Comparison of ENCODE assay signal across 27 mouse cellular contexts in genomic region chr4:49102769-49103193, GRCm38 (mm10). TPM values are rescaled to one million over a fixed set of nuclear protein-coding genes. Genes with fewer than 3 reads are reported as not detected.
A peak's percentile ranks its signal among the peaks of the same experiment; 100 is the strongest.
DNase-seq lines count a peak whose midpoint lies in the region; ATAC-seq lines count a peak whose summit lies in the region.
"Had no signal": no experiment of that assay in that cellular context is flagged by ENCODE, and none has a peak within 500 bp of the region (broad histone marks: within the 10 kb centered on the region; RNA-seq: fewer than 3 reads in every experiment).

No protein-coding gene starts in this region.

- no peaks in the 10 kb centered on the region for H3K9me3 ChIP-seq in forebrain, embryonic 13.5 days (replicated peaks)
- H3K9me3 ChIP-seq in forebrain, embryonic 15.5 days, result no peaks in the 10 kb centered on the region
- H3K9me3 ChIP-seq in midbrain, embryonic 12.5 days, result no peaks in the 10 kb centered on the region
- H3K9me3 ChIP-seq in midbrain, embryonic 10.5 days (replicated peaks), result no peaks in the 10 kb centered on the region
- H3K9me3 ChIP-seq in midbrain, embryonic 14.5 days (ENCODE audit: control insufficient read depth, low read length), result no peaks in the 10 kb centered on the region
- H3K9me3 ChIP-seq in neural tube, embryonic 14.5 days (ENCODE audit: control insufficient read depth, low read length), result no peaks in the 10 kb centered on the region
- H3K9me3 ChIP-seq: heart, embryonic 10.5 days; heart, embryonic 15.5 days had no signal

- no peaks in the 10 kb centered on the region for H3K27me3 ChIP-seq in forebrain, embryonic 13.5 days
- H3K27me3 ChIP-seq in forebrain, embryonic 15.5 days, result no peaks in the 10 kb centered on the region
- no peaks in the 10 kb centered on the region for H3K27me3 ChIP-seq in midbrain, embryonic 12.5 days
- H3K27me3 ChIP-seq in midbrain, embryonic 10.5 days (ENCODE audit: low read depth, poor library complexity, severe bottlenecking), result no peaks in the 10 kb centered on the region
- no peaks in the 10 kb centered on the region for H3K27me3 ChIP-seq in midbrain, embryonic 14.5 days (ENCODE audit: control insufficient read depth, insufficient read depth, low read length)
- H3K27me3 ChIP-seq in neural tube, embryonic 14.5 days (ENCODE audit: control insufficient read depth, insufficient read depth, low read length), result no peaks in the 10 kb centered on the region
- H3K27me3 ChIP-seq: heart, embryonic 15.5 days had no signal

- DNase-seq in midbrain, embryonic 10.5 days (ENCODE audit: low spot score), result no peak
- DNase-seq in midbrain, embryonic 14.5 days, result peak; percentile 29
- DNase-seq in adrenal gland, postnatal 25 days, result no peak
- DNase-seq: adrenal gland, postnatal 36 days; cerebellum, adult 18-20 months; cerebellum, postnatal 14 days; gastrocnemius, postnatal 14 days; heart, adult 11 months; kidney, adult 8-10 months; kidney, postnatal 4 days; liver; lung, adult 2 months; lung, postnatal 10 days; thymus, adult 2 months; thymus, postnatal 36 days had no signal

- no peak overlapping the region for H3K9ac ChIP-seq in forebrain, embryonic 13.5 days
- no peak overlapping the region for H3K9ac ChIP-seq in forebrain, embryonic 15.5 days (replicated peaks)
- H3K9ac ChIP-seq in midbrain, embryonic 12.5 days (replicated peaks), result no peak overlapping the region
- no peak overlapping the region for H3K9ac ChIP-seq in midbrain, embryonic 14.5 days (replicated peaks; ENCODE audit: low read length)
- no peak overlapping the region for H3K9ac ChIP-seq in neural tube, embryonic 14.5 days (replicated peaks; ENCODE audit: low read depth, low read length)
- H3K9ac ChIP-seq: heart, embryonic 15.5 days; liver, embryonic 14.5 days had no signal

- no peak overlapping the region for H3K4me3 ChIP-seq in forebrain, embryonic 13.5 days
- no peak overlapping the region for H3K4me3 ChIP-seq in forebrain, embryonic 15.5 days
- H3K4me3 ChIP-seq in midbrain, embryonic 12.5 days, result no peak overlapping the region
- no peak overlapping the region for H3K4me3 ChIP-seq in midbrain, embryonic 10.5 days
- H3K4me3 ChIP-seq in midbrain, embryonic 14.5 days (replicated peaks; ENCODE audit: low read depth, low read length), result no peak overlapping the region
- H3K4me3 ChIP-seq in neural tube, embryonic 14.5 days (ENCODE audit: low read depth, low read length), result no peak overlapping the region
- H3K4me3 ChIP-seq: heart, embryonic 10.5 days; heart, embryonic 15.5 days had no signal

- H3K4me2 ChIP-seq in forebrain, embryonic 13.5 days, result no peak overlapping the region
- H3K4me2 ChIP-seq in forebrain, embryonic 15.5 days (replicated peaks), result no peak overlapping the region
- no peak overlapping the region for H3K4me2 ChIP-seq in midbrain, embryonic 12.5 days (replicated peaks)
- H3K4me2 ChIP-seq in midbrain, embryonic 14.5 days (ENCODE audit: low read length), result no peak overlapping the region
- H3K4me2 ChIP-seq in neural tube, embryonic 14.5 days (ENCODE audit: low read depth, low read length), result no peak overlapping the region
- H3K4me2 ChIP-seq: heart, embryonic 15.5 days had no signal

- no peak for ATAC-seq in forebrain, embryonic 13.5 days
- no peak for ATAC-seq in forebrain, embryonic 15.5 days (replicated peaks)
- peak; percentile 70 for ATAC-seq in midbrain, embryonic 12.5 days (ENCODE audit: low FRiP score, low read depth)
- ATAC-seq in midbrain, embryonic 14.5 days (ENCODE audit: low FRiP score, low TSS enrichment), result 0 out of 2 replicates have a peak, but pooled peaks have one; percentile 27
- ATAC-seq in neural tube, embryonic 14.5 days (ENCODE audit: low read depth), result no peak
- ATAC-seq: CD4-positive, CD25-positive, alpha-beta regulatory T cell, adult 4 months; intestine, embryonic 16.5 days had no signal

- H3K36me3 ChIP-seq in forebrain, embryonic 13.5 days (ENCODE audit: poor library complexity, severe bottlenecking), result no peaks in the 10 kb centered on the region
- no peaks in the 10 kb centered on the region for H3K36me3 ChIP-seq in forebrain, embryonic 15.5 days
- H3K36me3 ChIP-seq in midbrain, embryonic 12.5 days, result no peaks in the 10 kb centered on the region
- H3K36me3 ChIP-seq in midbrain, embryonic 10.5 days, result no peaks in the 10 kb centered on the region
- no peaks in the 10 kb centered on the region for H3K36me3 ChIP-seq in midbrain, embryonic 14.5 days (ENCODE audit: control insufficient read depth, insufficient read depth, low read length)
- no peaks in the 10 kb centered on the region for H3K36me3 ChIP-seq in neural tube, embryonic 14.5 days (ENCODE audit: control insufficient read depth, insufficient read depth, low read length)
- H3K36me3 ChIP-seq: heart, embryonic 10.5 days; heart, embryonic 15.5 days had no signal

- WGBS in forebrain, embryonic 13.5 days, result 67% methylated on average over 4 of the region's 4 CpGs
- WGBS in forebrain, embryonic 15.5 days, result 82% methylated on average over 4 of the region's 4 CpGs
- WGBS in midbrain, embryonic 12.5 days, result 51% methylated on average over 4 of the region's 4 CpGs
- 84% methylated on average over 4 of the region's 4 CpGs for WGBS in midbrain, embryonic 10.5 days
- WGBS in midbrain, embryonic 14.5 days, result 46% methylated on average over 4 of the region's 4 CpGs
- WGBS in neural tube, embryonic 14.5 days, result 35% methylated on average over 4 of the region's 4 CpGs

- H3K4me1 ChIP-seq in forebrain, embryonic 13.5 days, result peaks cover 16% of the 10 kb centered on the region
- H3K4me1 ChIP-seq in forebrain, embryonic 15.5 days, result peaks cover 14% of the 10 kb centered on the region
- H3K4me1 ChIP-seq in midbrain, embryonic 12.5 days, result peaks cover 15% of the 10 kb centered on the region
- H3K4me1 ChIP-seq in midbrain, embryonic 10.5 days, result peaks cover 11% of the 10 kb centered on the region
- peaks cover 14% of the 10 kb centered on the region for H3K4me1 ChIP-seq in midbrain, embryonic 14.5 days (ENCODE audit: control insufficient read depth, insufficient read depth, low read length)
- peaks cover 5% of the 10 kb centered on the region; the same call in 1 of the 2 replicates for H3K4me1 ChIP-seq in neural tube, embryonic 14.5 days (ENCODE audit: control insufficient read depth, insufficient read depth, low read length)
- H3K4me1 ChIP-seq: heart, embryonic 10.5 days; heart, embryonic 15.5 days had no signal

- peak overlapping the region; percentile 57; the same call in 1 of the 2 replicates for H3K27ac ChIP-seq in forebrain, embryonic 13.5 days
- H3K27ac ChIP-seq in forebrain, embryonic 15.5 days (replicated peaks), result no peak overlapping the region
- peak overlapping the region; percentile 67 for H3K27ac ChIP-seq in midbrain, embryonic 12.5 days (replicated peaks)
- H3K27ac ChIP-seq in midbrain, embryonic 10.5 days (replicated peaks), result no peak overlapping the region
- H3K27ac ChIP-seq in midbrain, embryonic 14.5 days (replicated peaks; ENCODE audit: low read depth, low read length), result peak overlapping the region; percentile 55
- H3K27ac ChIP-seq in neural tube, embryonic 14.5 days (ENCODE audit: low read depth, low read length), result peak overlapping the region; percentile 31; the same call in 1 of the 2 replicates
- H3K27ac ChIP-seq: heart, embryonic 10.5 days; heart, embryonic 15.5 days; kidney, postnatal 0 days; liver, embryonic 14.5 days; macrophage had no signal

RNA-seq across cellular contexts. Expression of gene Plppr1, which starts 43.7 kb away (rescaled TPM):
- 30.2 and 32.9 TPM in 2 replicates for polyA plus RNA-seq in forebrain, embryonic 13.5 days (2015; fragmentation: Nextera tagmentation; extraction: Ambion mirVana)
- 51.6 and 53.5 TPM in 2 replicates for polyA plus RNA-seq in forebrain, embryonic 15.5 days (2015; fragmentation: Nextera tagmentation; extraction: Ambion mirVana)
- 19.8 and 22.7 TPM in 2 replicates for polyA plus RNA-seq in midbrain, embryonic 12.5 days (2016; fragmentation: Nextera tagmentation; extraction: Ambion mirVana)
- 3.4 and 7.3 TPM in 2 replicates for polyA plus RNA-seq in midbrain, embryonic 10.5 days (2016; fragmentation: Nextera tagmentation; extraction: Ambion mirVana)
- polyA plus RNA-seq in midbrain, embryonic 14.5 days (2014; fragmentation: Nextera tagmentation; extraction: Ambion mirVana), result 57.2 and 60.8 TPM in 2 replicates
- polyA plus RNA-seq in neural tube, embryonic 14.5 days (2014; fragmentation: Nextera tagmentation; extraction: Ambion mirVana), result 100 and 116 TPM in 2 replicates
- 0.15 TPM in 1 of 2 replicates, not detected in the other for total RNA-seq in adrenal gland, postnatal 25 days (2021)
- total RNA-seq: megakaryocyte-erythroid progenitor cell, adult 5-6 weeks had no signal
- polyA plus RNA-seq: lung, adult 2 months; macrophage had no signal

Comparison
In these comparisons a context has a peak if more than half of its experiments do, and no peak if none do; other contexts are left out.
1. H3K27ac ChIP-seq: peak in forebrain, embryonic 13.5 days (single experiment), midbrain, embryonic 12.5 days (single experiment), midbrain, embryonic 14.5 days (single experiment) and neural tube, embryonic 14.5 days (single experiment); none in forebrain, embryonic 15.5 days (single experiment) and midbrain, embryonic 10.5 days (single experiment).
2. ATAC-seq: peak in midbrain, embryonic 12.5 days (single experiment) and midbrain, embryonic 14.5 days (single experiment); none in forebrain, embryonic 13.5 days (single experiment), forebrain, embryonic 15.5 days (single experiment) and neural tube, embryonic 14.5 days (single experiment).